Comparison of ENCODE assay signal across 8 mouse cellular contexts in genomic region chr19:17124034-17124735, GRCm38 (mm10).
DNase-seq lines count a peak whose midpoint lies in the region; ATAC-seq lines count a peak whose summit lies in the region.

No protein-coding gene starts in this region.

- no peak overlapping the region for H3K27ac ChIP-seq in forebrain, embryonic 11.5 days (ENCODE audit: low read depth, low read length)

- no peaks in the 10 kb centered on the region for H3K9me3 ChIP-seq in forebrain, embryonic 11.5 days (ENCODE audit: control insufficient read depth, low read length)

- H3K4me2 ChIP-seq in forebrain, embryonic 11.5 days (ENCODE audit: low read depth, low read length, severe bottlenecking): no peak overlapping the region

- DNase-seq in cerebellum, adult 18-20 months: peak; percentile 67 to 79
- DNase-seq in cerebellum, adult 11-12 months: no peak
- DNase-seq in 416B (ENCODE audit: low read depth): peak; percentile 81
- DNase-seq in brain, adult 2 months (ENCODE audit: low read depth, low spot score): peak; percentile 86
- peak; percentile 64 for DNase-seq in forebrain, embryonic 11.5 days (ENCODE audit: low spot score)
- peak; percentile 51 to 65 for DNase-seq in kidney, postnatal 25 days
- peak; percentile 44 for DNase-seq in lung, postnatal 25 days (ENCODE audit: low spot score)
- DNase-seq in right cerebral cortex, postnatal 14 days: peak; percentile 51

- no peaks in the 10 kb centered on the region for H3K27me3 ChIP-seq in forebrain, embryonic 11.5 days (ENCODE audit: control insufficient read depth, insufficient read depth, low read length)

- H3K4me3 ChIP-seq in forebrain, embryonic 11.5 days (ENCODE audit: low read depth, low read length): no peak overlapping the region

- WGBS in forebrain, embryonic 11.5 days: 66% methylated on average over 12 of the region's 12 CpGs

- no peaks in the 10 kb centered on the region for H3K36me3 ChIP-seq in forebrain, embryonic 11.5 days (ENCODE audit: control insufficient read depth, insufficient read depth, low read length)

- no peak for ATAC-seq in forebrain, embryonic 11.5 days (replicated peaks; ENCODE audit: low FRiP score)

- no peak overlapping the region for H3K9ac ChIP-seq in forebrain, embryonic 11.5 days (ENCODE audit: low read length)

- no peaks in the 10 kb centered on the region for H3K4me1 ChIP-seq in forebrain, embryonic 11.5 days (replicated peaks; ENCODE audit: control insufficient read depth, insufficient read depth, low read length)
